Mouse (Mus musculus): ENCODE results near the gene Snrpf.

The Snrpf gene

GRCm38 (mm10) chr10:93589281-93589848 is at the start of gene Snrpf:
Snrpf (minus strand) TSS chr10:93589706.
- DNase-seq (ENCODE audit: low read depth, low spot score) = peak; percentile 92

DNA sequence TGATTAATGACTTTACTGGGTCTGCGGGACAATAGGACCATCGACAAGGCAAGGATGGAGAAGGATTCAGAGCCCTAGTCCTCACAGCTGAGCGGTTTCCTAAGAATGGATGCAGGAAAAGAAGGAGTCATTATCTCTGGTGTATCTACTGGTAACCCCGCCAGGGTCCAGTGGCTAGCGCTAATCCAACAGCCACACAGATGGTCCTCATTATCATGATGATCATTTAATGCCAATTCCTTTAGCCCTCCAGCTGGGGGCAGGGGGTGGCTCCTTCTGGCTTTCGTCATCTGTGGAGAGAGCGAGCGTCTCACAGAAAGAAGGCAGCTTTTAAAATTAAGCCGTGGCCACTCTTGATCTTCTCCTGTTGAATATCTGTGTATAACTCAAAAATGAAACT is 46.4 kb upstream of the Snrpf start:
- DNase-seq (ENCODE audit: low read depth, low spot score) = no peak

- DNase-seq (ENCODE audit: low read depth, low spot score) = no peak
These were observed 44.5 kb upstream of the Snrpf start for GRCm38 (mm10) chr10:93633971-93634370.

- no peak for DNase-seq (ENCODE audit: low read depth, low spot score)
These were observed 44.1 kb upstream of the Snrpf start for GRCm38 (mm10) chr10:93633563-93633962.

DNA sequence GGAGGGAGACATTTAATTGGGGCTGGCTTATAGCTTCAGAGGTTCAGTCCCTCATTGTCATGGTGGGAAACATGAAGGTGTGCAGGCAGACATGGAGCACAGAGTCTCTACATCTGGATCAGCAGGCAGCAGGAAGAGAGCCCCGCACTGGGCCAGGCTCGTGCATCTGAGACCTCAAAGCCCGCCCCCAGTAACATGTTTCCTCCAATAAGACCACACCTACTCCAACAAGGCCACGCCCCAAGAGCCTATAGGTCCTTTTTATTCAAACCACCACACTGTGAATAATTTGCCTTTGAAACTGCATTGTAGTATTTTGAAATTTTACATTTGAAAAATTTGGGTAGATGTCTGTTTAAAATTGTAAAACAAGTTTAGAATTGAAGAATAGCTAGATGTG is 42.6 kb upstream of the Snrpf start:
- no peak for DNase-seq (ENCODE audit: low read depth, low spot score)

GRCm38 (mm10) chr10:93630310-93630709 is 40.8 kb upstream of the Snrpf start:
- DNase-seq (ENCODE audit: low read depth, low spot score) = no peak

DNA sequence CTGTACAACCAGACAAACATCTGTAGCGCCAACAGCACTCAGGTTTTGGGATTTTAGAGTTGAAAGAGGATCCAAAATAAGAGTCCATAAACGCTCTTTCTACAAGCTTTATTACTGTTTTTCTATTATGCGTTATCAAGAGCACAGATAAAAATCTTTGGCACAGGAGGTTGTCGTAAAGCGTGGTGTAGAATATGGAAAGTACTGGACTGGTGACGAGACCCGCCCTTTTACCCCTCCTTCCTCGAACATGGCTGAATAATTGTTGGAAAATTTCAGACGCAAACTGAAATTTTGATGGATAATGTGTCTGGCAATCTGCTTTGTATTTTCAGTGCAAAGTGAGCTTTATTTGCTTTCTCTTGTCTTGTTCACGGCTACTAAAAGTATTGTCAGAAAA is 34.6 kb upstream of the Snrpf start:
- DNase-seq (ENCODE audit: low read depth, low spot score) = no peak

DNA sequence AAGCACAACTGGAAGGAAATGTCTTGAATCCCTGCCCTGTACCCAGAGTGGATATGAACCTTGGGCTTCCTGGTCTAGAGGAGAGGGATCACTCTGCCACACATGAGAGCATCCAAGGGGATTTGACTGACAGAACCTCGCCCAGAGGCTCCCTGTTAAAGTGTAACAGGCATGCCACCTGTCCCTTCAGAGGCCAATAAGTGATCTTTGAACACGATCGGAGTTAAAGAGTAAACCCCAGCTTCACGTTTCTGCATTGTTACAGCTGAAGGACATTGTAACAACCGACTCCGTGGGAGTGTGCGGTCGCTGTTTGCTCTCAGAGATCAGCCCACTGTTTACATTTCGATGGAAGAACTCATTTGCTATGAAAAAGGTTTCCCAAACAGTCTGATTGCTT is 34.2 kb upstream of the Snrpf start:
- DNase-seq (ENCODE audit: low read depth, low spot score) = no peak

GRCm38 (mm10) chr10:93620438-93621179 is 31.1 kb upstream of the Snrpf start:
- no peak for DNase-seq (ENCODE audit: low read depth, low spot score)

GRCm38 (mm10) chr10:93614850-93615249 is 25.3 kb upstream of the Snrpf start:
- DNase-seq (ENCODE audit: low read depth, low spot score) = no peak

DNA sequence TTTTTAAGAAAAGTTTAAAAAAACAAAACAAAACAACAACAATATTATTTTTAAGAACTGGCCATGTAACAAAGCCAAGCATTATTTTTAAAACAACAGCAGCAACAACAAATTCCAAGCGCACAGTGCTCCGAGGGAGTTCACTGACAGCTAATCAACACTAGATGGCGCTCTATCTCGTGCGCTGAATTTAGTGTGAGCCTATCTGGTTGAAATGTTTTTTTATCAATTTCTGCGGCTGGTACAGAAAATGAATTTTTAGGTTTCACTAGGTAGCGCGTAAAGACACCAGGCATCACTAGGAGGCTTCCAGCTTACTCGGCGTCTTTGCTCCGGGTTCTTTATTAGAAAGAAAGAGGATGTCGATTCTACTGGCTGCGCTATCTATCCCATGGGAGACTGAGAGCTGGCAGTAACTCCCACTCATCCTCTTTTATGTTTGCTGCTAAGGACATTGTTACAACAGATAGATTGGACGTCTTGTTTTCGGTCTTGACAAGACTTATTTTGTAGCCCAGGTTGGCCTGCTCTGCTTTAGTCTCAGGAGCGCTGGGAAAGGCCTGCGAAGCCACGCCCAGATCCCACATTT is 22.0 kb upstream of the Snrpf start:
- DNase-seq (ENCODE audit: low read depth, low spot score) = no peak

- no peak for DNase-seq (ENCODE audit: low read depth, low spot score)
These were observed 21.4 kb upstream of the Snrpf start for GRCm38 (mm10) chr10:93610896-93611295.

- DNase-seq (ENCODE audit: low read depth, low spot score) = no peak
These were observed 19.7 kb upstream of the Snrpf start for GRCm38 (mm10) chr10:93609236-93609635.

DNA sequence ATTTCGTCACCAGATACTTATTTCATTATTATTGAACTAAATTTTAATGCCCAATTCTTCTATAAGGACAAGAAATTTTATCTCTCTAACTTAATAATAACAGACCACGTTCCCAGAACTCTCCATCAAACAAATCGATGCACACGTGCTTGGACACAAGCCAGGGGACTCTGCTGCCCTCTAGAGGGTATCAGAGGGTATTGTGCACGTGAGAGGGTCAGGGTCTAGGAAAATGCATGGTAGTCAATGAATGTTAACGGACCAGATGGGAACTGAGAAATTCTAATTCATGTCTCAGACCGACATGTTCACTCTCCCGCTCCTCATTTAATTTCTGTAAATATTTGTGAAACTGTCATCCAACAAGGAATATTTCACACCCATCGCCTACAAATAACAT is 18.5 kb upstream of the Snrpf start:
- no peak for DNase-seq (ENCODE audit: low read depth, low spot score)

DNA sequence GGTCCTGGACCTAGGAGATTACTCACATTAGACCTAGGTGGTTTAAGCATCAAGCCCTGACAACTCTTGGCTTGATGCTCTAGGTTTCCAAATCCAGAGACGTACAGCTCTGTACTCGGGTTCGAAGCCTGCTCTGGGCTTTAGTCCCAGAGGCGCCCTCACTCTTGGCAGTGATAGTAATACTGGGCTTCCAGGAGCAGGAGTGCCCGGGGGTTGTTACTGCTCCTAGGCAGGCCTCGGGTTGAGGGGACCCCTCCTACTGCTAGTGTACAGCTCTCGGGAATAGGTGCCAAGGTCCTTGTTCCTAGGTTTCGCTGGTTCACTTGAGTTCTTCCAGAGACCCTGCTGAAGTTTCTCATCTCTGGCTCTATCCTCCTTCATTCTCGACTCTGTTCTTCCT is 16.8 kb upstream of the Snrpf start:
- DNase-seq (ENCODE audit: low read depth, low spot score) = no peak

- DNase-seq (ENCODE audit: low read depth, low spot score) = no peak
These were observed 13.8 kb upstream of the Snrpf start for GRCm38 (mm10) chr10:93603256-93603655.

DNA sequence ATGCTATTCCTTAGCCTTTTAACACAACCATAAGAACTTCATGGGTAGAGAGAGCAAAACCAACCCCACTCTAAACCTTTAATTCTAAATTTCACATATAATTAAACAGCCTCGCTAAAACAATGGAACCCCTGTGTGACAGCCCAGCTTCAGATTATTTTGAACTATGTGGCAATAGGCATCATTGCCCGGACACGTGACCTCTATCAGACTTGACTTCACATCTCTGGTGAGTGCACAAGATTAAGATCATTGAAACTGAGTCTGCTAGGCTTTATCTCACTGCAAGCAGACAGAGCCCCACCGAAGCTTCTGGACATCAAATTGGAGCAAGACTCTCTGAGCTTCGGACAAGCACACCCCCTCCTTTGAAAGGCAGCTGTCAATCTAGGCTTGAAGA is 12.8 kb upstream of the Snrpf start:
- no peak for DNase-seq (ENCODE audit: low read depth, low spot score)

GRCm38 (mm10) chr10:93596641-93597040 is 7.1 kb upstream of the Snrpf start:
- DNase-seq (ENCODE audit: low read depth, low spot score) = no peak

DNA sequence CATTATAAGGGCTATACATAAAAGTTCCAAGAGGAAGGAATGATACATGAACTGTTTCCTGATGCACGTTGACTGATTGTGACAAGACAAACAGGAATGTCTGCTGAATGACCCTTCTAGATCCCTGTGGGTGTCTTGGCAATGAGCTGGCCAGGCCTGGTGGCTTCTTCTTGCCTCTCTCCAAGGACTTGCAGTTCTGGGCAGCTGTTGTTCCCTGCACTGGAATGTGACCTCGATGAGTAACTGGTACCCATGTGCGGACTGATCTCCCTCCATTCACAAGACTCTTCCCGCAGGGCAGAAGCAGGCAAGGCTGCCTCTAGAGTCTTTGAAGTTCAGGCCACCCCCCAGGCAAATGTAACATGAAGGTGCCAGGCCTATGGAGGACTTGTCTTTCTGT is 6.3 kb upstream of the Snrpf start:
- DNase-seq (ENCODE audit: low read depth, low spot score) = no peak

DNA sequence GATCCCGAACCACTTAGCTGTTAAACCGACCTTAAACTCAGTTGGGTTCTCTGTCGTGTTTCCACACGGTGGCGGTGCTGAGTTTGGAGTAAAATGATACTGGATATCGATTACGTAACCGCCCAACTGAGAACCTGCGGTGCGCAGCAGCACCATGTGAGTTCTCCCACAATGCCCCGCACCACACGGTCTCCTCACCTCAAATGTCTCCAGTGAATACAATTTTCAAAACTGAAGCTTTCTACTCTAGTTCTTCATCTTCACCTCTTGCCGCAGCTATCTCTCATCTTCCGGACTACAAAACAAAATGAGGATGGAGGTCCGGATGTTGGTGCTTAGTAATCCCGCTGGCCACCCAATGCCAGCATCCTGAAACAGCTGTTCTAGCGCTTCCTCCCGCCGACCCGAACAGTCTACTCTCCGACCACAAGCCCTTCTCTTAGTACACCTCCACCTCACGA is 4.5 kb upstream of the Snrpf start:
- DNase-seq (ENCODE audit: low read depth, low spot score) = peak; percentile 90

- no peak for DNase-seq (ENCODE audit: low read depth, low spot score)
These were observed 3.0 kb upstream of the Snrpf start for GRCm38 (mm10) chr10:93592456-93592855.

DNA sequence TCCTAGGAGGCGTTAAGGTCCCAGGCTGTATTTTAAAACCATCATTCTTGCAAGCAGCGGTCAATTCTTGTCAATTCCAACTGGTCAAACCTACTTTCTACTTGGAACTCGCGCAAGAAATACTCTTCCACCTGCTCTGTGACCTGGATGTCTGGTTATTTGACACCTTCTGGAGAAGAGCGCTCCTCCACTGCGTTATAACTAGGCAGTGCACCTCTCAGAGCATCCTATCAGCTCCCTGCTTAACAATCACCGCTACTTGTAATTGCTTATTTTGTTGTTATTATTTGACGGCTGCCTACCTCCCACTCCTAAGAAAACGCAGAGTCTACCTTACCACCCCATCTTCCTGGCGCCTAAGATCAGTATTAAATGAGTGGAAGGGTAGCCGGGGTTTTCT is 710 bp downstream of the Snrpf start:
- no peak for DNase-seq (ENCODE audit: low read depth, low spot score)

DNA sequence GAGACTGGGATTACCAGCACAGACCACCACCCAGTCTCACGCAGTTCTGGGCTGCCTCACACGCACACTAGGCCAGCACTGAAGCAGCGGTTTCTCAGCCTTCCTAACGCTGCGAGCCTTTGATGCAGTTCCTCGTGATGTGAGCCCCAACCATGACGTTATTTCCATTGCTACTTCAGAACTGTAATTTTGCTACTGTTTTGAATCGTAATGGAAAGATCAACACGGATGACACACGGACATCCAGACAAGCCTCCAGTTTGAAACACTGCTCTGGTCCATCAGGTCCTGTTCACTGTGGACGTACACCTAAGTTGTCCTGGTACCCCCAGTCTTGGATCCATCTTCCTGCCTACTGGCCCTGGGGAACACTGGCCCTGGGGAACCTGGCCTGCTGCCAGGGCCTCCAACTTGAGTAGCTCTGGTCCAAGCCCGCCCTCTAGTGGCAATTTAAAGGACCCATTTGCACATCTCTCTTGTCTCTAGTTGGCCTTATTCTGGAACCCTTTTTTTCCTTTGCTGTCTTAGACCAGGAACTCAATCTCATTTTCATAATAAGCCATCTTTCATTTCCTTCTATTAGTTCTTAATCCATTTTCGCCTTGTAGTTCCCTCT is 12.1 kb downstream of the Snrpf start:
- DNase-seq (ENCODE audit: low read depth, low spot score) = peak; percentile 77
